Mouse (Mus musculus) forebrain, embryonic 15.5 days (tissue): ENCODE data around the gene Serpina3k. TPM values are rescaled to one million over a fixed set of nuclear protein-coding genes. Genes with fewer than 3 reads are reported as not detected.
"Not testable (repeated sequence)": the region's sequence is repeated elsewhere in the genome, so short reads cannot be mapped to it uniquely, and the experiment has no call there.

Source experiments
- ATAC-seq: fragments of 200-750 bp; cut with Nextera tagmentation; replicated peaks from 2 replicates; pipeline ENCODE4 v1.8.0; 2017; ENCODE audit warnings: mild to moderate bottlenecking, moderate TSS enrichment, moderate library complexity
- H3K27ac ChIP-seq: fragments of 300-500 bp; sonication (generic); replicated peaks from 2 replicates; pipeline ENCODE4 v1.5.1; 2015; ENCODE audit warnings: mild to moderate bottlenecking, inconsistent platforms
- H3K27me3 ChIP-seq: fragments of 300-500 bp; sonication (generic); 2 replicates; pipeline ENCODE4 v1.6.1; 2015; ENCODE audit warnings: inconsistent platforms
- H3K36me3 ChIP-seq: fragments of 300-500 bp; sonication (generic); 2 replicates; pipeline ENCODE4 v1.6.1; 2015; ENCODE audit warnings: mild to moderate bottlenecking, inconsistent platforms
- H3K4me1 ChIP-seq: fragments of 300-500 bp; sonication (generic); 2 replicates; pipeline ENCODE4 v1.6.1; 2015; ENCODE audit warnings: inconsistent platforms
- H3K4me2 ChIP-seq: fragments of 300-500 bp; sonication (generic); replicated peaks from 2 replicates; pipeline ENCODE4 v1.6.1; 2015; ENCODE audit warnings: mild to moderate bottlenecking, inconsistent platforms
- H3K4me3 ChIP-seq: fragments of 300-500 bp; sonication (generic); 2 replicates; pipeline ENCODE4 v1.5.1; 2015; ENCODE audit warnings: mild to moderate bottlenecking, inconsistent platforms
- H3K9ac ChIP-seq: fragments of 300-500 bp; sonication (generic); replicated peaks from 2 replicates; pipeline ENCODE4 v1.6.1; 2015; ENCODE audit warnings: mild to moderate bottlenecking, inconsistent platforms
- H3K9me3 ChIP-seq: fragments of 300-500 bp; sonication (generic); 2 replicates; pipeline ENCODE4 v1.6.1; 2016; ENCODE audit warnings: inconsistent platforms
- WGBS: fragments of 180-500 bp; shearing (Covaris S2); methylation state at CpG from one replicate; pipeline ENCODE4 v1.1.7; 2015; ENCODE audit warnings: mixed read lengths; 5-methylcytosine and 5-hydroxymethylcytosine counted together
- polyA plus RNA-seq: library from polyadenylated mRNA; unstranded; fragments of >200 nt; fragmentation: Nextera tagmentation; extraction: Ambion mirVana; gene quantifications from 2 replicates; pipeline ENCODE4 v1.2.1, GENCODE M21; 2015

The Serpina3k gene
- not detected in 2 replicates for polyA plus RNA-seq

GRCm38 (mm10) chr12:104338226-104338625 lies at the start of gene Serpina3k, which contains the start of gene Serpina3m:
Gene Serpina3k, plus strand, starts transcription at chr12:104338486.
Gene Serpina3m, plus strand, starts transcription at chr12:104338486.
- not testable (repeated sequence) for H3K36me3 ChIP-seq, H3K4me2 ChIP-seq, H3K9ac ChIP-seq, H3K4me3 ChIP-seq, H3K27me3 ChIP-seq, H3K4me1 ChIP-seq, H3K9me3 ChIP-seq, H3K27ac ChIP-seq, ATAC-seq
- 87% methylated on average over 3 of the region's 3 CpGs for WGBS

- Histone ChIP-seq H3K4me2 (no peak overlapping the region), H3K4me3 (no peak overlapping the region), H3K36me3 (no peaks in the 10 kb centered on the region), H3K9me3 (no peaks in the 10 kb centered on the region; the same call in 1 of the 2 replicates), H3K9ac (no peak overlapping the region), H3K27ac (no peak overlapping the region), H3K27me3 (no peaks in the 10 kb centered on the region), H3K4me1 (no peaks in the 10 kb centered on the region)
- no peak for ATAC-seq
- WGBS, result 38% methylated on average over 4 of the region's 4 CpGs
Observed at GRCm38 (mm10) chr12:104289872-104290271, 48.4 kb upstream of the Serpina3k start.

DNA sequence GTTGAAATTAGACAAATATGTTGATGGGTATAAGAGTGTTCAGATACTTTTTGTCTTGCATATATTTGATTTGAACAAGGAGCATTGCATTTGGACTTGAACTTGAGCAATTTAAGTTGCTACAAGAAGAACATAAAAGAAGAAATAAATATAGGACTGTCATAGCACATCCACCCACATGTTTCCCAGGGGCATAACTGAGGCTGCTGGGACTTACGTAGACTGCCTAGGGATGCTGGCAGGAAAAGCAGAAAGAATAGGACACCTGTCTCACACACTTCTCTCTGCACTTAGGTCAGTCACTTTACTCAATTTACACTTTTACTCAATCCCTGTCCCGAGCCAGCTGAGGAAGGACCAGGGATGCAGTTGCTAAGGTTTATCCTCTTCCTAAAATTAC lies 44.3 kb upstream of the Serpina3k start:
- Histone ChIP-seq H3K4me2 (no peak overlapping the region), H3K4me1 (no peaks in the 10 kb centered on the region), H3K27ac (no peak overlapping the region), H3K27me3 (no peaks in the 10 kb centered on the region), H3K9me3 (no peaks in the 10 kb centered on the region), H3K9ac (no peak overlapping the region), H3K4me3 (no peak overlapping the region), H3K36me3 (no peaks in the 10 kb centered on the region)
- ATAC-seq, result no peak
- WGBS, result 78% methylated on average over 2 of the region's 2 CpGs

DNA sequence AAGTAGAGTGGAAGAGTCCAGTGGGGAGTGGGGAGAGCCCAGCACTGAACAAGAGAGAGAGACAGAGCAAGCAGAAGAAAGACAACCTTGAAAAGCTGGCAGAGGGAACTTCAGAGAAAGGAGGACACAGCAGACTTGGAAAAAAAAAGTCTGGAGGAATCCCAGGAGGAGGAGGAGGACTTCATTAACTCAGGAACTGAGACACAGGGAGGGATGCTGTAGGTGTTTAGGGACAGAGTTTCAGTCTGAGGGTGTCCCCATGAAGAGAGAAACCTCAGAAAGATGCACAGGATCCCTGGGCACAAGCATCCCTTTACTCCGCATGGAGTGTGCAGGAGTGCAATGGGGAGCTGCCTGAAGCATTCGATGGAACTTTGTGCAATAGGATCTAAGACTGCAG lies 40.2 kb upstream of the Serpina3k start:
- WGBS, result 94% methylated on average over 2 of the region's 2 CpGs
- no peak for ATAC-seq

DNA sequence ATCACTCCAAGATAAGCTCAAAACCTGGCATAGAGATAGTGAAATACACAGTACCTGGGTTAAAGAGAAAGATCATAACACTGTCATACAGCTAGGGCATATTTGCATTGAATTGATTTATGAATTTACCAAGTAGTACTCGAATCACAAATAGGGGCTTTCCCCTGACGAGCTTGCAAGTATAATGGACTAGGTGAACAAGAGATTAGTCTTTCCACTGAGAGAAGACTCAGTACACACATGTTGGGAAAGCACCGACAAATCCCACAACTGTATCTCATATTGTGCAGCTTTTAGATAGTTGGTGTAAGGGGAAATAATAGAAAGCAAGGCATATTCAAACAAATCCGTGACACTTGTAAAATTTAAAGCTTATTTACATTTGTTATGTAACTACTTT lies 32.3 kb upstream of the Serpina3k start:
- 87% methylated on average over 4 of the region's 4 CpGs for WGBS
- Histone ChIP-seq H3K36me3 (no peaks in the 10 kb centered on the region), H3K27me3 (no peaks in the 10 kb centered on the region), H3K27ac (no peak overlapping the region), H3K4me3 (no peak overlapping the region), H3K4me1 (no peaks in the 10 kb centered on the region), H3K9me3 (no peaks in the 10 kb centered on the region), H3K9ac (no peak overlapping the region), H3K4me2 (no peak overlapping the region)
- no peak for ATAC-seq

More for the DNA sequence above, 40.2 kb upstream of the Serpina3k start:
- Histone ChIP-seq H3K27ac (no peak overlapping the region), H3K27me3 (no peaks in the 10 kb centered on the region), H3K9me3 (no peaks in the 10 kb centered on the region), H3K4me1 (no peaks in the 10 kb centered on the region), H3K36me3 (no peaks in the 10 kb centered on the region), H3K4me3 (no peak overlapping the region), H3K4me2 (no peak overlapping the region), H3K9ac (no peak overlapping the region)

DNA sequence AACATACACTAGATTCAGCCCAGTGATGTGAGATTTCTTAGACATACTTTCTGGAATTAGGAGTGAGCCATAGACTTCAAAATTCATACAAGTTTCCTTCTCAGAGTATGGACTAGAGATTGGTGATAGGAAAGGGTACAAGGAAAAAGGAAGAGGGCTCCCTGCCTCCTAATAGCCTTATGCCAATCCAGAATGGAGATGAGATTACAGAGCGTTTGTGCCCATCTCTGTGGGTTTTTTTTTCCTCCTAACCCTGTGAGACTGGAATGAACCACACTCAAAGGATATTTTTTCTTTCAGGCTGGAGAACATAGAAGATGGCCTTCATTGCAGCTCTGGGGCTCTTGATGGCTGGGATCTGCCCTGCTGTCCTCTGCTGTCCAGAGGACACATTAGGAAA lies 24.0 kb upstream of the Serpina3k start, which contains the start of gene Serpina3j:
Gene Serpina3j, plus strand, starts transcription at position 301 of the 400 bp plus-strand sequence.
- Histone ChIP-seq H3K27ac (no peak within 1 kb of the TSS), H3K4me2 (no peak within 1 kb of the TSS), H3K9ac (no peak within 1 kb of the TSS), H3K9me3 (no peaks in the 10 kb centered on the region), H3K27me3 (no peaks in the 10 kb centered on the region), H3K36me3 (no peaks in the 10 kb centered on the region), H3K4me3 (no peak within 1 kb of the TSS), H3K4me1 (no peaks in the 10 kb centered on the region)
- ATAC-seq, result no peak
- WGBS, result 95% methylated on average over 1 of the region's 1 CpGs

DNA sequence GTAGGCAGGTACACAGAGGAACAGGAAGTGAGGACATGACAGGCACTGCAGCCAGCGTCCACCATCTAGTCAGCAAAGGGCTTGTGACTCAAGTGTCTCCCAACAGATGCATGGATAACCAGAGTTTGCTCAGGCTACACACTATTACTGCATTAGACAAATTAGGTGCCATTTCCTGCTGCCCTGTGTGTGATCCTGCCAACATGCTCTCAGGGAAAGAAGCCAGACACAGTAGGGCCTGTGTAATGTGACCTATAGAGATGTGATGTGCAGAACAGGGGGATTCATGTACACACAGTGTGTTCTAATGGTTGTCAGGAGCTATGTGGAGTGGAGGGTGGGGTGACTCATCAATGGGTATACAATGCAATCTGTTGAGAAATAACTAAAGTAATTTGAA lies 15.8 kb upstream of the Serpina3k start:
- 91% methylated on average over 1 of the region's 1 CpGs for WGBS
- Histone ChIP-seq H3K36me3 (no peaks in the 10 kb centered on the region), H3K4me2 (no peak overlapping the region), H3K27ac (no peak overlapping the region), H3K4me1 (no peaks in the 10 kb centered on the region), H3K27me3 (no peaks in the 10 kb centered on the region), H3K9ac (no peak overlapping the region), H3K4me3 (no peak overlapping the region), H3K9me3 (no peaks in the 10 kb centered on the region)
- no peak for ATAC-seq

DNA sequence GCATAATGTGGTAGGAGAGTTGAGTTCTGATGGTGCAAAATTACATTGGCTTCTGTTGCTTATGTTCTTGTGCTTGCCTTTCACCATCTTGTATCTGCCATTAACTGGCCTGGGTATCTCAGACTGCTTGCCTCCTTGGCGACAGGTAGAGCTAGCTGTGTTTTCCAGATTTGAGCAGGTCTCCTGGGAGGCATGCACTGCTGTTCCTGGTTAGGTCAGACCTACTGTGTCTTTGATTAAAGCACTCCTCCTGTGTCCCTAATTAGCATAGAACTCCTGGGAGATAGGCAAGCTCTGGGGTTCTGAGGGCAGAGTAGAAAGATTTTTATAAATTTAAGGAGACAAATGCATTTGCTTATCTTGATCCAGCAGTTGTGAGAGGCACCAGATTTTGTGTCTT lies 6.6 kb upstream of the Serpina3k start:
- 36% methylated on average over 1 of the region's 1 CpGs for WGBS
- Histone ChIP-seq H3K4me3 (no peak overlapping the region), H3K4me2 (no peak overlapping the region), H3K9ac (no peak overlapping the region), H3K36me3 (no peaks in the 10 kb centered on the region), H3K9me3 (no peaks in the 10 kb centered on the region), H3K27me3 (no peaks in the 10 kb centered on the region), H3K27ac (no peak overlapping the region), H3K4me1 (no peaks in the 10 kb centered on the region)
- ATAC-seq, result no peak

- not testable (repeated sequence) for H3K27ac ChIP-seq, H3K4me2 ChIP-seq, H3K9ac ChIP-seq, ATAC-seq, H3K9me3 ChIP-seq, H3K36me3 ChIP-seq, H3K4me3 ChIP-seq, H3K27me3 ChIP-seq, H3K4me1 ChIP-seq
Observed at GRCm38 (mm10) chr12:104336873-104337272, 1.4 kb upstream of the Serpina3k start.

DNA sequence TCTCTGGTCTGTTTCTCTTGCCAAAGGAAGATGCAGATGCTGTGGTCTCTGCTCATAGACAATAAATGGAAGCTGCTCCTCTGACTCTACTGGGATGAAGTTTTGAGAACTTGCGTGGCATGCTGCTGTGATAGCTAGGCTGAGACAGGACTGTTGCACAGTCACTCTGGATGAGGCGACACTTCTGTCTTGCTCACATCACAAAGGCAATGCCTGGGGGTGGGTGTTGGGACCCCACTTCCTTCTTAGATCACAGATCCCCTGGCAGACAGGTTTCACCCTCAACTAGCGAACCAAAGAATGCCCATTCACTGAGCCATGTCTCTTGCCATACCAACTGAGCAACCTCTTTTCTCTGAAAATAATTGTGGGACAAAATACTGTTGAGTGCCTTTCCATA lies 419 bp downstream of the Serpina3k start:
- Histone ChIP-seq H3K4me1 (no peaks in the 10 kb centered on the region), H3K27me3 (no peaks in the 10 kb centered on the region), H3K4me3 (no peak overlapping the region), H3K4me2 (no peak overlapping the region), H3K9ac (no peak overlapping the region), H3K9me3 (no peaks in the 10 kb centered on the region), H3K27ac (no peak overlapping the region), H3K36me3 (no peaks in the 10 kb centered on the region)
- ATAC-seq, result no peak
- 92% methylated on average over 3 of the region's 3 CpGs for WGBS

DNA sequence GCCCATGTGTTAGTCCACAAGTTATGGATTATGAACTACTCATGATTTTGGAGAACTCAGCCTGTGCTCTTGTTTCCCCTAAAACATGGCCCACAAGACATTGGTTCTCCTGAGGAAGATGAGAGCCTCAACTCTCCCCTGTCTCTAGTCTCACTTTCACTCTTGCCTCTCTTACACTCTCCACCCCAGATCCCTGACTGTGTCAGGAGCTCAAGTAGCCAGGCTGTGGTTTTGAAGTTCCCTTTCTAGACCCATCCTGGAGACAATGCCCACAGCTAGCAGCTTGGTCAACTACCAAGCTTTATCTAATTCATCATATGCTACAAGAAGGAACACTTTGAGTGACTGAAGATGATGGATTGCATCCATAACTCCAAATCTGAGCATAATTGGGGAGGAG lies 4.2 kb downstream of the Serpina3k start:
- ATAC-seq, H3K9me3 ChIP-seq, H3K9ac ChIP-seq, H3K27ac ChIP-seq, H3K36me3 ChIP-seq, H3K4me1 ChIP-seq, H3K27me3 ChIP-seq, H3K4me2 ChIP-seq, H3K4me3 ChIP-seq: not testable (repeated sequence)

GRCm38 (mm10) chr12:104345181-104345580 lies 6.9 kb downstream of the Serpina3k start:
- no peaks in the 10 kb centered on the region for H3K4me1 ChIP-seq
- no peak overlapping the region for H3K4me3 ChIP-seq
- no peaks in the 10 kb centered on the region for H3K9me3 ChIP-seq
- no peak overlapping the region for H3K4me2 ChIP-seq
- no peak for ATAC-seq
- H3K27ac ChIP-seq, result no peak overlapping the region
- 89% methylated on average over 2 of the region's 2 CpGs for WGBS
- H3K9ac ChIP-seq, result no peak overlapping the region
- H3K36me3 ChIP-seq, result no peaks in the 10 kb centered on the region
- no peaks in the 10 kb centered on the region for H3K27me3 ChIP-seq

- Histone ChIP-seq H3K9me3 (no peaks in the 10 kb centered on the region), H3K27me3 (no peaks in the 10 kb centered on the region), H3K4me1 (no peaks in the 10 kb centered on the region)
Observed at GRCm38 (mm10) chr12:104345707-104346106, 7.4 kb downstream of the Serpina3k start.

More at GRCm38 (mm10) chr12:104345707-104346106, 7.4 kb downstream of the Serpina3k start:
- no peak overlapping the region for H3K27ac ChIP-seq
- no peak overlapping the region for H3K4me3 ChIP-seq
- no peaks in the 10 kb centered on the region for H3K36me3 ChIP-seq
- ATAC-seq, result no peak
- no peak overlapping the region for H3K9ac ChIP-seq
- H3K4me2 ChIP-seq, result no peak overlapping the region
